Mouse (Mus musculus): ENCODE data around the gene Cep95. TPM values are rescaled to one million over a fixed set of nuclear protein-coding genes. Genes with fewer than 3 reads are reported as not detected.
"Not testable (repeated sequence)": the region's sequence is repeated elsewhere in the genome, so short reads cannot be mapped to it uniquely, and the experiment has no call there.

Cep95 gene
- polyA plus RNA-seq, 1 experiment from 2014 or later, result 25.6 TPM

GRCm38 (mm10) chr11:106778589-106779387 is 10.3 kb upstream of the Cep95 start:
- WGBS, result 3% methylated on average over 39 of the region's 39 CpGs
- peak overlapping the region; percentile 87 for H3K27ac ChIP-seq (replicated peaks)
- peaks cover 5% of the 10 kb centered on the region; the same call in 1 of the 2 replicates for H3K4me1 ChIP-seq
- H3K4me3 ChIP-seq, result peak overlapping the region; percentile 62
- peaks cover 67% of the 10 kb centered on the region for H3K36me3 ChIP-seq
- H3K9me3 ChIP-seq, result no peaks in the 10 kb centered on the region
- H3K9ac ChIP-seq (replicated peaks), result peak overlapping the region; percentile 80
- ATAC-seq (ENCODE audit: low FRiP score, low read depth), result no peak; the same call in none of the 2 replicates
- H3K27me3 ChIP-seq, result no peaks in the 10 kb centered on the region
- peak overlapping the region; percentile 90 for H3K4me2 ChIP-seq (replicated peaks)

- H3K9me3 ChIP-seq, result no peaks in the 10 kb centered on the region
- 3% methylated on average over 30 of the region's 30 CpGs for WGBS
- peaks cover 67% of the 10 kb centered on the region for H3K36me3 ChIP-seq
- H3K4me2 ChIP-seq (replicated peaks), result peak within 1 kb of the TSS; percentile 90
- peak within 1 kb of the TSS; percentile 80 for H3K9ac ChIP-seq (replicated peaks)
- ATAC-seq (ENCODE audit: low FRiP score, low read depth), result peak; percentile 99
- H3K27ac ChIP-seq (replicated peaks), result peak within 1 kb of the TSS; percentile 87
- H3K4me1 ChIP-seq, result peaks cover 10% of the 10 kb centered on the region; the same call in 1 of the 2 replicates
- no peaks in the 10 kb centered on the region for H3K27me3 ChIP-seq
- peak within 1 kb of the TSS; percentile 62 for H3K4me3 ChIP-seq
Observed at GRCm38 (mm10) chr11:106779388-106780088, 9.5 kb upstream of the Cep95 start, which contains the start of gene Polg2. Gene Polg2 (minus strand): TSS chr11:106779537.

- WGBS, result 63% methylated on average over 4 of the region's 4 CpGs
- Histone ChIP-seq H3K36me3 (peaks cover 67% of the 10 kb centered on the region), H3K4me3 (no peak overlapping the region), H3K4me2 (replicated peaks) (peak overlapping the region; percentile 90; the same call in 1 of the 2 replicates), H3K27me3 (no peaks in the 10 kb centered on the region), H3K4me1 (peaks cover 10% of the 10 kb centered on the region; the same call in 1 of the 2 replicates), H3K9ac (replicated peaks) (no peak overlapping the region), H3K9me3 (no peaks in the 10 kb centered on the region), H3K27ac (replicated peaks) (peak overlapping the region; percentile 87)
- ATAC-seq (ENCODE audit: low FRiP score, low read depth), result no peak
Observed at GRCm38 (mm10) chr11:106780089-106780425, 9.0 kb upstream of the Cep95 start.

GRCm38 (mm10) chr11:106780590-106781220 is 8.3 kb upstream of the Cep95 start:
- Histone ChIP-seq H3K9ac (replicated peaks) (no peak overlapping the region), H3K36me3 (peaks cover 67% of the 10 kb centered on the region), H3K4me2 (replicated peaks) (no peak overlapping the region), H3K4me1 (peaks cover 16% of the 10 kb centered on the region), H3K27ac (replicated peaks) (no peak overlapping the region), H3K9me3 (no peaks in the 10 kb centered on the region), H3K27me3 (no peaks in the 10 kb centered on the region), H3K4me3 (no peak overlapping the region)
- no peak for ATAC-seq (ENCODE audit: low FRiP score, low read depth)
- WGBS, result 79% methylated on average over 6 of the region's 6 CpGs

GRCm38 (mm10) chr11:106782271-106782670 is 6.8 kb upstream of the Cep95 start:
- 90% methylated on average over 7 of the region's 7 CpGs for WGBS
- peaks cover 65% of the 10 kb centered on the region for H3K36me3 ChIP-seq

GRCm38 (mm10) chr11:106782841-106783764 is 5.9 kb upstream of the Cep95 start:
- H3K9me3 ChIP-seq, result no peaks in the 10 kb centered on the region
- no peak overlapping the region for H3K27ac ChIP-seq (replicated peaks)
- WGBS, result 89% methylated on average over 9 of the region's 9 CpGs
- no peaks in the 10 kb centered on the region for H3K27me3 ChIP-seq
- peaks cover 20% of the 10 kb centered on the region for H3K4me1 ChIP-seq
- peaks cover 65% of the 10 kb centered on the region for H3K36me3 ChIP-seq
- no peak overlapping the region for H3K9ac ChIP-seq (replicated peaks)
- H3K4me3 ChIP-seq, result no peak overlapping the region
- ATAC-seq (ENCODE audit: low FRiP score, low read depth), result no peak
- H3K4me2 ChIP-seq (replicated peaks), result no peak overlapping the region

More at GRCm38 (mm10) chr11:106782271-106782670, 6.8 kb upstream of the Cep95 start:
- not testable (repeated sequence) for H3K4me3 ChIP-seq; H3K9ac ChIP-seq (replicated peaks); H3K4me2 ChIP-seq (replicated peaks); H3K27ac ChIP-seq (replicated peaks); H3K27me3 ChIP-seq; ATAC-seq (ENCODE audit: low FRiP score, low read depth); H3K9me3 ChIP-seq
- H3K4me1 ChIP-seq, result peaks cover 22% of the 10 kb centered on the region

- peaks cover 20% of the 10 kb centered on the region for H3K4me1 ChIP-seq
- 93% methylated on average over 2 of the region's 2 CpGs for WGBS
- no peak overlapping the region for H3K9ac ChIP-seq (replicated peaks)
- no peaks in the 10 kb centered on the region for H3K9me3 ChIP-seq
- no peaks in the 10 kb centered on the region for H3K27me3 ChIP-seq
- ATAC-seq (ENCODE audit: low FRiP score, low read depth), result no peak
- H3K36me3 ChIP-seq, result peaks cover 65% of the 10 kb centered on the region
- no peak overlapping the region for H3K4me3 ChIP-seq
- no peak overlapping the region for H3K4me2 ChIP-seq (replicated peaks)
- H3K27ac ChIP-seq (replicated peaks), result no peak overlapping the region
Observed at GRCm38 (mm10) chr11:106784476-106784875, 4.6 kb upstream of the Cep95 start.

GRCm38 (mm10) chr11:106785043-106785442 is 4.0 kb upstream of the Cep95 start:
- Histone ChIP-seq H3K4me1 (peaks cover 20% of the 10 kb centered on the region), H3K9ac (replicated peaks) (no peak overlapping the region), H3K9me3 (no peaks in the 10 kb centered on the region), H3K27ac (replicated peaks) (no peak overlapping the region), H3K36me3 (peaks cover 64% of the 10 kb centered on the region), H3K4me2 (replicated peaks) (no peak overlapping the region), H3K4me3 (0 out of 2 replicates have a peak overlapping the region, but pooled peaks have one; percentile 8), H3K27me3 (no peaks in the 10 kb centered on the region)
- 90% methylated on average over 1 of the region's 1 CpGs for WGBS
- no peak for ATAC-seq (ENCODE audit: low FRiP score, low read depth)

- Histone ChIP-seq H3K9ac (replicated peaks) (peak overlapping the region; percentile 99), H3K4me3 (peak overlapping the region; percentile 97), H3K9me3 (no peaks in the 10 kb centered on the region), H3K27ac (replicated peaks) (peak overlapping the region; percentile 98), H3K4me2 (replicated peaks) (peak overlapping the region; percentile 78), H3K36me3 (peaks cover 42% of the 10 kb centered on the region), H3K27me3 (no peaks in the 10 kb centered on the region), H3K4me1 (peaks cover 25% of the 10 kb centered on the region)
- under 1% methylated on average over 65 of the region's 65 CpGs for WGBS
- no peak for ATAC-seq (ENCODE audit: low FRiP score, low read depth)
Observed at GRCm38 (mm10) chr11:106787131-106788025, 1.7 kb upstream of the Cep95 start.

GRCm38 (mm10) chr11:106788026-106788774 is 852 bp upstream of the Cep95 start:
- peak overlapping the region; percentile 72 for H3K4me2 ChIP-seq (replicated peaks)
- no peaks in the 10 kb centered on the region for H3K27me3 ChIP-seq

More at GRCm38 (mm10) chr11:106788026-106788774, 852 bp upstream of the Cep95 start:
- Histone ChIP-seq H3K4me3 (peak overlapping the region; percentile 97), H3K9me3 (no peaks in the 10 kb centered on the region), H3K36me3 (peaks cover 43% of the 10 kb centered on the region), H3K4me1 (peaks cover 25% of the 10 kb centered on the region), H3K9ac (replicated peaks) (peak overlapping the region; percentile 99), H3K27ac (replicated peaks) (peak overlapping the region; percentile 98)
- under 1% methylated on average over 70 of the region's 79 CpGs for WGBS
- ATAC-seq (ENCODE audit: low FRiP score, low read depth), result peak; percentile 69

Data from midbrain, embryonic 12.5 days (tissue).